Mouse (Mus musculus) ES-Bruce4 (cell line): ENCODE data around the gene Ksr2.

Source experiments
- CTCF ChIP-seq: IDR thresholded peaks from one replicate; pipeline ENCODE4 v1.8.1; 2011; ENCODE audit warnings: low read depth, low read length
- POLR2A ChIP-seq: IDR thresholded peaks from one replicate; pipeline ENCODE4 v1.8.1; 2011; ENCODE audit warnings: low read length; ENCODE audit not compliant: insufficient read depth

GRCm38 (mm10) chr5:117469572-117469971, 55.8 kb downstream of the Ksr2 start:
- TF ChIP-seq CTCF = no peak
- TF ChIP-seq POLR2A = no peak
